Mouse (Mus musculus) stomach, embryonic 15.5 days (tissue): ENCODE results near the gene Tcp11. TPM values are rescaled to one million over a fixed set of nuclear protein-coding genes. Genes with fewer than 3 reads are reported as not detected.

Experiments
- ATAC-seq: fragments of 200-750 bp; cut with Nextera tagmentation; 2 replicates; pipeline ENCODE4 v1.8.0; 2017; ENCODE audit warnings: low read depth, moderate number of reproducible peaks, moderate TSS enrichment; ENCODE audit not compliant: insufficient read depth, low FRiP score
- H3K27ac ChIP-seq: fragments of 300-500 bp; sonication (generic); 2 replicates; pipeline ENCODE4 v1.5.1; 2015; ENCODE audit warnings: mild to moderate bottlenecking, inconsistent platforms
- H3K27me3 ChIP-seq: fragments of 300-500 bp; sonication (generic); replicated peaks from 2 replicates; pipeline ENCODE4 v1.6.1; 2015; ENCODE audit warnings: inconsistent platforms
- H3K36me3 ChIP-seq: fragments of 300-500 bp; sonication (generic); 2 replicates; pipeline ENCODE4 v1.6.1; 2015; ENCODE audit warnings: inconsistent platforms
- H3K4me1 ChIP-seq: fragments of 300-500 bp; sonication (generic); 2 replicates; pipeline ENCODE4 v1.6.1; 2015; ENCODE audit warnings: inconsistent platforms
- H3K4me2 ChIP-seq: fragments of 300-500 bp; sonication (generic); 2 replicates; pipeline ENCODE4 v1.6.1; 2015; ENCODE audit warnings: mild to moderate bottlenecking, inconsistent platforms
- H3K4me3 ChIP-seq: fragments of 300-500 bp; sonication (generic); replicated peaks from 2 replicates; pipeline ENCODE4 v1.5.1; 2015; ENCODE audit warnings: inconsistent platforms
- H3K9ac ChIP-seq: fragments of 300-500 bp; sonication (generic); 2 replicates; pipeline ENCODE4 v1.6.1; 2015; ENCODE audit warnings: inconsistent platforms
- H3K9me3 ChIP-seq: fragments of 300-500 bp; sonication (generic); 2 replicates; pipeline ENCODE4 v1.6.1; 2016; ENCODE audit warnings: inconsistent platforms
- WGBS: fragments of 180-500 bp; shearing (Covaris S2); methylation state at CpG from one replicate; pipeline ENCODE4 v1.1.7; 2015; 5-methylcytosine and 5-hydroxymethylcytosine counted together
- polyA plus RNA-seq: library from polyadenylated mRNA; unstranded; fragments of >200 nt; fragmentation: Nextera tagmentation; extraction: Ambion mirVana; gene quantifications from 2 replicates; pipeline ENCODE4 v1.2.1, GENCODE M21; 2015

The Tcp11 gene
- polyA plus RNA-seq, 1 experiment from 2014 or later: 2.2 TPM

DNA sequence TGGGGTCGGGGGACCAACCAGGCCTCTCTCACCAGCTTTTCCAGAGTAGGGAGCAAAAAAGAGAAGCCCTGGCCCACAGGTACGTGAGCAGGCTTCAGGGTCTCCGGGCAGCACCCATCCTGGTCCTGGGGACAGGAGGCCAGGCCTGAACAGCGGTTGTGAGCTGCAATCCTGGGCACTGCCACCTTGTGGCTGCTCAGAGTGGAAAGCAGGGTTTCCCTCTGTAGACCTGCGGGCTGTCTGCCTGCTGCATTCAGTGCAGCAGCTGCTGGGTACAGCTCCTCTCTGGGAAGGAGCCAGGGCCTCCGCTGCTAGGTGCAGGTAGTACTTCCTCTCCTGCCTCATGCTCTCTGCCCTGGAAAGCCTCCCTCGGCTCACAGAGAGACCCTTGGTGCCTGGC lies 19.0 kb downstream of the Tcp11 start:
- WGBS: 55% methylated on average over 7 of the region's 7 CpGs
- H3K4me2 ChIP-seq: no peak overlapping the region
- ATAC-seq: no peak
- H3K36me3 ChIP-seq: peaks cover 13% of the 10 kb centered on the region
- no peak overlapping the region for H3K4me3 ChIP-seq
- no peaks in the 10 kb centered on the region for H3K4me1 ChIP-seq
- H3K9me3 ChIP-seq: no peaks in the 10 kb centered on the region
- no peak overlapping the region for H3K27ac ChIP-seq
- H3K27me3 ChIP-seq: no peaks in the 10 kb centered on the region
- H3K9ac ChIP-seq: no peak overlapping the region

DNA sequence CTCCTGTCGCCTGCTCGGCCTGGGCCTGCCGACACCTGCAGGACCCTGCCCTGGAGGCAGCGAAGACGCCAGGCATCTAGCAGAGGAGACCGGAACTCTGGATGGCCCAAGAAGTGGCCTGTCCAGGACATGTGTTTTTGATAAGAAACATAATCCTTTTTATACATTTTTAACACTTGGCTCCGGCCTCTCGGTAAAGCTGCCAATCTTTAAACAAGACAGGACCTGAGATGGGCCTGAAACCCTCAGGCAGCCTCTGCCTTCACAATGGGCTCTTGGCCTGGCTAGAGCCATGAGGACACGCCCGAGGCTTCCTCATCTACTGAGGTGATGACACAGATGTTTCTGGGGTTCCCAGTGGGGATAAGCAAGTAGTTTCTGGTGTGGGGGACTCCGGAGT lies 19.8 kb downstream of the Tcp11 start:
- H3K4me1 ChIP-seq: no peaks in the 10 kb centered on the region
- H3K9me3 ChIP-seq: no peaks in the 10 kb centered on the region
- H3K27me3 ChIP-seq: no peaks in the 10 kb centered on the region
- peaks cover 17% of the 10 kb centered on the region for H3K36me3 ChIP-seq
- 87% methylated on average over 11 of the region's 11 CpGs for WGBS
- H3K9ac ChIP-seq: no peak overlapping the region
- no peak for ATAC-seq
- no peak overlapping the region for H3K27ac ChIP-seq
- H3K4me3 ChIP-seq: no peak overlapping the region
- H3K4me2 ChIP-seq: no peak overlapping the region

DNA sequence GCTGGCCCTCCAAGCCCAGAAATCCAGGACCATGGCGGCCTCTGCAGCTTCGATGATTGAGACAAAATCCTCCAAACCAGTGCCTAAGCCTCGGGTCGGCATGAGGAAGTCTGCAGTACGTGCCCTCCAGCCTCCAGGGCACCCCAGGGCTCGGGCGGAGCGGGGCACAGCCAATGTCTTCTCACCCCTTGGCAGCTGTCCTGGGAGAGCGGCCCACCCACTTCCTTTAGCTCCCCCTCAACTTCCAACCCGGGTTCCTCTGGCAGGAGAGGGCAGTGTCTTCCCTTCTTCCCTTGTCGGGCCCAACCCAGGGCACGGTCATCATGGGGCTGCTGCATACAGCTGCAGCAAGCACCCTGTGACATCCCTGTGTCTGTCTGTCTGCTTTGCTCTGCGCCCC lies 22.1 kb downstream of the Tcp11 start:
- Histone ChIP-seq H3K4me3 (no peak overlapping the region), H3K4me1 (no peaks in the 10 kb centered on the region), H3K4me2 (no peak overlapping the region), H3K27ac (no peak overlapping the region), H3K9me3 (no peaks in the 10 kb centered on the region), H3K9ac (no peak overlapping the region), H3K36me3 (peaks cover 23% of the 10 kb centered on the region), H3K27me3 (no peaks in the 10 kb centered on the region)
- 87% methylated on average over 13 of the region's 13 CpGs for WGBS
- ATAC-seq: no peak

DNA sequence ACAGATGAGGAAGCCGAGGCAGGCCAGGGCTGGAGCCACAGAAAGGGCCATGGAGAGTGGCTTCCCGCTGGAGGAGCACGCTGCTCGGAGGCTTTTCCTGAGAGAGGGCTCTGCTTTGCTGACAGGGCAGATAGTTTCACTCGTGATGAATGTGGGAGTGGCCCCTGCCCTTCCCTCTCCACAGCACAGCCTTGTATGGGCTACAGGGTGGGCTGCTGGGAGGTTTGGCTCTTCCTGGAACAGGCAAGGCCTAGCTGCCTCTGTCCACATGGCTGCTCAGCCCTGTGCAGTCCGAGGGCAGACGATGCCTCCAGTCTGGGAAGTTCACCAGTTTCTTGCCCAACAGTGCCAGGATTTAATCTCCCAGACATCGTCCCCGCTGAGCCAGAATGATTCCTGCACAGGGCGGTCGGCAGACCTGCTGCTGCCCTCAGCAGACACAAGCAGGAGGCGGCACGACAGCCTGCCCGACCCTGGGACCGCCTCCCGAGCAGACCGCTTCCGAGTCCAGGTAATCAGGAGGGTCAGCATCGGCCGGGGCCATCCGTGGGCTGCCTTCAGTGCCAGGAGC lies 28.1 kb downstream of the Tcp11 start:
- ATAC-seq: peak; percentile 33; the same call in 1 of the 2 replicates
- no peak overlapping the region for H3K27ac ChIP-seq
- no peaks in the 10 kb centered on the region for H3K9me3 ChIP-seq
- H3K36me3 ChIP-seq: peaks cover 31% of the 10 kb centered on the region
- H3K4me2 ChIP-seq: no peak overlapping the region
- H3K4me3 ChIP-seq: no peak overlapping the region
- H3K27me3 ChIP-seq: no peaks in the 10 kb centered on the region
- WGBS: 75% methylated on average over 21 of the region's 21 CpGs
- H3K9ac ChIP-seq: no peak overlapping the region
- no peaks in the 10 kb centered on the region for H3K4me1 ChIP-seq

DNA sequence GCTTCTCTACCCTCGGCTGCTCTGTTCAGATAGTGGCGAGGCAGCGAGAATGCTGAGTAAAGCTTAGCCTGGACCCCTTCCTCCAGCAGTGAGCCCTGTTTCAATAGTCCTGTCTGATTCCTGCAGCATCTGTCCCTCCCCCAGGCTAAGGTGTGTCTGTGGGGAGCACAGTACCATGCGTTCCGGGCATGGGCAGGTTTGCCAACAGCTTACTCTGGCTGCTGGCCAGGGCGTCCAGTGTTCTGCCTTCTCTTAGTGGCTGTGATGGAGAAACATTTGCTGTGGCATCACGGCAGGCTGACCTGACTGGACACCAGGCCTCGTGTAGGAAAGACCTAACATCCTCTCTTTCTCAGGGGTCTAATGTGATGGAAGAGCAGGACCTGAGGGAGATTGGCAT lies 30.2 kb downstream of the Tcp11 start:
- H3K4me1 ChIP-seq: no peaks in the 10 kb centered on the region
- no peak overlapping the region for H3K4me3 ChIP-seq
- WGBS: 90% methylated on average over 8 of the region's 8 CpGs
- H3K36me3 ChIP-seq: peaks cover 28% of the 10 kb centered on the region
- no peaks in the 10 kb centered on the region for H3K27me3 ChIP-seq
- H3K9ac ChIP-seq: no peak overlapping the region
- no peaks in the 10 kb centered on the region for H3K9me3 ChIP-seq
- no peak for ATAC-seq
- H3K27ac ChIP-seq: no peak overlapping the region
- no peak overlapping the region for H3K4me2 ChIP-seq

DNA sequence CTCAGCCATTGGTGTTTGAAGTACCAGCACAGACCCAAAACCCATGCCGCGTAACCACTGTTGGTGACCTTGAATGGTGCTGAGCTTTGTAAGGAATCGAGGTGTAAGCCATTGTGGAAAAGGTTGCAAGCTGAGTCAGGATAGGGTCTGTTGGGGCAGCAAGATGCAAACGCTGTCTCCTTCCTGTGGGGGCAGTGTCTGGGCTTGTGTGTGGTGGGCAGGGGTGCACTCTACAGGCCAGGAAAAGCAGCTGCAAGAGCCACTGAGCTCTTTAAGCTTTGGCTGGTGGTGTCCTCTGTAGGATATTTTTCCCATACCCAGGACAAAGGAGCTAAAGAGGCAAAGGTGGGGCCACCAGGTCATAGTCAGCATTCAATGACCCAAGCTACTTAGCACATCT lies 32.0 kb downstream of the Tcp11 start:
- H3K4me2 ChIP-seq: no peak overlapping the region
- 0 out of 2 replicates have a peak, but pooled peaks have one; percentile 54 for ATAC-seq
- WGBS: 52% methylated on average over 4 of the region's 4 CpGs
- H3K9ac ChIP-seq: no peak overlapping the region
- no peaks in the 10 kb centered on the region for H3K9me3 ChIP-seq
- no peak overlapping the region for H3K27ac ChIP-seq
- H3K27me3 ChIP-seq: no peaks in the 10 kb centered on the region
- peaks cover 24% of the 10 kb centered on the region for H3K36me3 ChIP-seq
- H3K4me3 ChIP-seq: no peak overlapping the region
- no peaks in the 10 kb centered on the region for H3K4me1 ChIP-seq

DNA sequence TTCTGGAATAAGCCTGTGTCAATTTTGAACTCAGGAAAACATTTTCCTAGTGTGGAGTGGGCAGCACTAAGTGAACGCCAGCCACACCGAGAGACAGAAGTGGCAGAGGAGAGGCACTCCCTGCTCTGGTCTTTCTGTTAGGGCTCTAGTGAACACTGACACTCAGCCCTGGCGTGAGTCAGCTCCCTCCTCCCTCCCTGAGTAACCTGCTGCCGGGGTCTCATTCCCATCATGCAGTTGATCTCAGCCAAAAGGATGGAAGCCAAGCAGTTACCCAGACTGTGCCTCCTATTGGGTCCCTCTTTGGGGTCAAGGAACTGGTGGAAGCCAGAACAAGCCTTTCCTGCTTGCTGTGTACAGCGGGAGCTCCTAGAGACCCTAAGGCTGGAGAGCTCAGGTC lies 32.9 kb downstream of the Tcp11 start:
- 80% methylated on average over 5 of the region's 5 CpGs for WGBS
- Histone ChIP-seq H3K4me1 (no peaks in the 10 kb centered on the region), H3K27me3 (no peaks in the 10 kb centered on the region), H3K9me3 (no peaks in the 10 kb centered on the region), H3K27ac (no peak overlapping the region), H3K36me3 (peaks cover 21% of the 10 kb centered on the region), H3K4me2 (no peak overlapping the region), H3K9ac (no peak overlapping the region), H3K4me3 (no peak overlapping the region)
- no peak for ATAC-seq

DNA sequence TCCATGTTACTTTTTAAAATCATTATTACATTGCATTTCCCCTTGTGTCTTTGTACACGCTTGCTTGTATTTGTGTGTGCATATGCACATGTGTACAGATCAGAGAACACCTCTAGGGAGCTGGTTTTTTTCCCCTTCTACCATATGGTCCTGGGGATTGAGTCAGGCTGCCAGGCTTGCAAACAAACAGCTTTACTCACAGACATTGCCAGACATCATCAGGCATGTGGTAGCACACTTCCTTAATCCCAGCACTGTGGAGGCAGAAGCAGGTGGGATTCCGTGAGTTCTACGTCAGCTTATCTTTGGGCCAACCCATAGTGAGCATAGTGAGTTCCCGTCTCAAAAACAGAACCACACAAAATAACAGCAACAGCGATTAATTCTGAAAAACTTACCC lies 33.4 kb downstream of the Tcp11 start:
- H3K27ac ChIP-seq: no peak overlapping the region
- no peak for ATAC-seq
- peaks cover 20% of the 10 kb centered on the region for H3K36me3 ChIP-seq
- H3K4me3 ChIP-seq: no peak overlapping the region
- H3K4me2 ChIP-seq: no peak overlapping the region
- no peaks in the 10 kb centered on the region for H3K9me3 ChIP-seq
- 86% methylated on average over 5 of the region's 5 CpGs for WGBS
- no peak overlapping the region for H3K9ac ChIP-seq
- H3K27me3 ChIP-seq: no peaks in the 10 kb centered on the region
- no peaks in the 10 kb centered on the region for H3K4me1 ChIP-seq

DNA sequence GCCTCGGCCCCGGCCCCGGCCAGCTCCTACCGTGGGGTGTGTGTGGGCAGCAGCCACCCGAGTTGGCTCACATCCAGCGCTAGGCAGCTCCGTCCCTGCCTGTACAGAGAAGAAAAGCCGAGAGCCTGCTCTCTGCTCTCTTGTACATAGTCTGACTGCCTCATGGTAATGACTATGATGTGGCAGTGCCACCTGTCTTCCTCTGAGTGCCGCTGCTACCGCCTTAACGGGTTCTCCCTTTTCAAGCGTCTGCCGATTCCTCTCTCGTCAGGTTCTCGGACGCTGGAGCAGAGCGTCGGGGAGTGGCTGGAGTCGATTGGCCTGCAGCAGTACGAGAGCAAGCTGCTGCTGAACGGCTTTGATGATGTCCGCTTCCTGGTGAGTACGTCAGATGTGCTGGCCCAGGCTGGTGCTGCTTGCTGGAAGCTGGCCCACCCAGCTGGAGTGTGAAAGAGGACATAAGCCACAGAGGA lies 38.1 kb downstream of the Tcp11 start:
- Histone ChIP-seq H3K36me3 (0 out of 2 replicates have a peak, but pooled peaks cover 12% of the 10 kb centered on the region), H3K4me3 (no peak overlapping the region), H3K27ac (no peak overlapping the region), H3K4me1 (0 out of 2 replicates have a peak, but pooled peaks cover 3% of the 10 kb centered on the region), H3K9ac (no peak overlapping the region), H3K4me2 (no peak overlapping the region), H3K27me3 (no peaks in the 10 kb centered on the region), H3K9me3 (no peaks in the 10 kb centered on the region)
- WGBS: 63% methylated on average over 23 of the region's 23 CpGs
- peak; percentile 40; the same call in 1 of the 2 replicates for ATAC-seq

DNA sequence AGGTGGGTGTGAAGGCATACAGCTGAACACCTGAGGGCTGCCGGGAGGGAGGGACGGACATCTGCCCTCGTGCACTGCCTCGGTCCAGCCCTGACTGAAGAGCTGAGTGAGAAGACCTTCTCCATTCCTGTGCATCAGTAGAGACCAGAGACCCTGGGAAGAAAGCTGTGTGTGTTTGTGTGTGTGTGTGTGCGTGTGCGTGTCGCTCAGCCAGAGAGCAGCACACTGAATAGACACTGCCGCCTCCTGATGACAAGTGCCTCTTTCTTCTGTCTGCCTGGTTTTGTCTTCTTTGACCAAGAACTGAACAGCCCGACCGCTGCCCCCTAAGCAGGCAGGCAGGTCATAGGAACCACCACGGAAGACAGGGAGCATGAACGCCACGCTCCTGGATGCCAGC lies 39.1 kb downstream of the Tcp11 start:
- Histone ChIP-seq H3K36me3 (0 out of 2 replicates have a peak, but pooled peaks cover 12% of the 10 kb centered on the region), H3K4me3 (no peak overlapping the region), H3K27me3 (no peaks in the 10 kb centered on the region), H3K27ac (no peak overlapping the region), H3K4me1 (0 out of 2 replicates have a peak, but pooled peaks cover 7% of the 10 kb centered on the region), H3K9ac (no peak overlapping the region), H3K4me2 (no peak overlapping the region), H3K9me3 (no peaks in the 10 kb centered on the region)
- no peak for ATAC-seq
- 86% methylated on average over 13 of the region's 13 CpGs for WGBS

DNA sequence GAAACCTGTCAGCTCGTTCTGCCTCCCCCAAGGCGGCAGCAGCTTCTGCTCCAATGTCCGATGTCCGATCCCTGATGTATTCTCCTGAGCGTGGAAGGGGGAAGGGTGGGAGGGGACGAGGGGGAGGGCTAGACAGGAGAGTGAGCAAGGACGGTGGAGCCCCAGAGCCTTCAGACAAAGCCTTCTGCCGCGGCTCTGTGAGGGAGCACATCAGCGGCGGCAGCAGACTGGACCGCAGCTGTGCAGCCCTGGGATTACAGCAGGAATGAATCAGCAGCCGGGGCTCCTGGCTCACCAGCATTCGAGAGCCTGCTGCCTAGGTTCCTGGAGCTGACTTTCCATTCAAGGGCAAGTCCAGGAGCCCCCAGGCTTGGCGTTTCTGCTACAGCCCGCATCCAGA lies 39.8 kb downstream of the Tcp11 start:
- no peaks in the 10 kb centered on the region for H3K9me3 ChIP-seq
- no peak overlapping the region for H3K9ac ChIP-seq
- H3K4me2 ChIP-seq: no peak overlapping the region
- 0 out of 2 replicates have a peak, but pooled peaks cover 7% of the 10 kb centered on the region for H3K4me1 ChIP-seq
- no peak overlapping the region for H3K27ac ChIP-seq
- H3K4me3 ChIP-seq: no peak overlapping the region
- ATAC-seq: no peak
- WGBS: 42% methylated on average over 16 of the region's 16 CpGs
- no peaks in the 10 kb centered on the region for H3K27me3 ChIP-seq
- H3K36me3 ChIP-seq: 0 out of 2 replicates have a peak, but pooled peaks cover 12% of the 10 kb centered on the region

DNA sequence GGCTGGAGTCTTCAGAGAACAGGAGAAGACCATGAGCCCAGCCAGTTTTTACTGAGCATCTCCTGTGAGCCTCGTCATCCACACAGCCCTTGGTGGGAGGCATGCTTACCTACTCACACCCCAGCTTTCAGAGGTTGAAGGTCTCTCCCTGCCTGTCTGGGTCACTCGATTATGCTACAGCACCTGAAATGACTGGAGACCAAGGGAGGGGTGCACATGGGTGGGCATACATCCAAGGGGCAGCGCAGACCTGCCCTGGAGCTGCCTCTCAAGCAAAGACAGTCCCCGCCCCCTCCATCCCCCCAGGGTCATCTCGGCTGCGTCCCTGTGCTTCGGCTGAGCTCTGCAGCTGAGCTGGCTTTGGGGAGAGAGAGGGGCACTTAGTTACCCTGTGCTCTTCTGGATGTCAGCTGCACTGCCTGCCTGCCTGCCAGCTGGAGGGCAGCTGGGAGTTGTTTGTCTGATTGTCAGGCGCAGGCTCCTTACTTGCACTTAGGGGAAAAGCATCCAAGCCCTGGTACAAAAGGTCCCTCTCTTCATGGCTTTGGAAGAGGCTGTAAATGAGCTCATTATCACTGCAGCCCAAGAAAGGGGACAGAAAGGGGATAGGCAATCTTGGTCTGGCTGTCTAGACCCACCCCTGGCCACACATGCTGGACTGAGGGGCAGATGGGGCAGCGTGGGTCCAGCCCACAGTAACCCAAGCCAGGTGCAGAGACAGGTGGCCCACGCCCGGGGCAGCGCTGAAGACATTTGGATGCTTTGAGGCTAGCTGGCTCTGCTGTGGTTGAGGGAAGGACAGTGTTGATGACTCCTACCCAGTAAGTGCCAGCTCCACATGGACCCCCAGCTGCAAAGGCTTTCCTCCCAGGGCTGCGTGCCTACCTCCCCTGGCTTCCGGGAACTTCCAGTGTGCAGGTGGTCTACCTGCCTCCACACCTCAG lies 43.4 kb downstream of the Tcp11 start:
- Histone ChIP-seq H3K9me3 (no peaks in the 10 kb centered on the region), H3K4me1 (0 out of 2 replicates have a peak, but pooled peaks cover 9% of the 10 kb centered on the region), H3K9ac (no peak overlapping the region), H3K27ac (no peak overlapping the region), H3K4me3 (no peak overlapping the region), H3K36me3 (0 out of 2 replicates have a peak, but pooled peaks cover 9% of the 10 kb centered on the region), H3K4me2 (no peak overlapping the region), H3K27me3 (no peaks in the 10 kb centered on the region)
- WGBS: 67% methylated on average over 14 of the region's 14 CpGs
- no peak for ATAC-seq
